Mouse (Mus musculus) large intestine, adult 2 months (tissue): Measurements from ENCODE around the gene Zic4. TPM values are rescaled to one million over a fixed set of nuclear protein-coding genes. Genes with fewer than 3 reads are reported as not detected.

ENCODE experiments used
- DNase-seq: peaks from one replicate; pipeline ENCODE4 v3.0.0-alpha.2; 2012; ENCODE audit warnings: low read depth, low spot score
- WGBS: fragments of 180-500 bp; shearing (Covaris S2); methylation state at CpG from one replicate; pipeline ENCODE4 v1.1.7; 2018; 5-methylcytosine and 5-hydroxymethylcytosine counted together
- polyA plus RNA-seq: library from polyadenylated mRNA; depleted of rRNA; stranded (reverse); fragments of >200 nt; gene quantifications from 2 replicates; pipeline ENCODE4 v1.2.3, GENCODE M21; 2012; rRNA removed

The Zic4 gene
- polyA plus RNA-seq, 1 experiment = not detected

DNA sequence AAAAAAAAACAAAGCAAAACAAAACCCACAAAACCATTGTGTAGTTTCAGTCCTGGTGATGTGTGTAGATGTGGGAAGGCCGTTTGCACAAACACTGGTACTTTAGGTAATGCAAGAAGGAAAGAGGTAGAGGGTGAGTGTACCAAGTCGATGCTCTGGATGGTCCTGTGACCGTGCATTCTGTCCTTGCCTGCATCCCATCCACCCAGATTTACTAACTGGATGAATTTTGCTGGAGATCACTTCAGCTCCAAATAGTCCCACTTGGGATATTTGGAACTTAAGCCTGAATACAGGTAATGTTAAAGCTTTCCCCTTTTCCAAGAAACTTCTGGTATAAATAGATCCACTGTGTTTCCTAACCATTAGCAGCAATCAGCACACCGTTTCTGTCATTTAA is 26.0 kb downstream of the Zic4 start:
- 2% methylated on average over 4 of the region's 4 CpGs for WGBS
- DNase-seq = no peak

DNA sequence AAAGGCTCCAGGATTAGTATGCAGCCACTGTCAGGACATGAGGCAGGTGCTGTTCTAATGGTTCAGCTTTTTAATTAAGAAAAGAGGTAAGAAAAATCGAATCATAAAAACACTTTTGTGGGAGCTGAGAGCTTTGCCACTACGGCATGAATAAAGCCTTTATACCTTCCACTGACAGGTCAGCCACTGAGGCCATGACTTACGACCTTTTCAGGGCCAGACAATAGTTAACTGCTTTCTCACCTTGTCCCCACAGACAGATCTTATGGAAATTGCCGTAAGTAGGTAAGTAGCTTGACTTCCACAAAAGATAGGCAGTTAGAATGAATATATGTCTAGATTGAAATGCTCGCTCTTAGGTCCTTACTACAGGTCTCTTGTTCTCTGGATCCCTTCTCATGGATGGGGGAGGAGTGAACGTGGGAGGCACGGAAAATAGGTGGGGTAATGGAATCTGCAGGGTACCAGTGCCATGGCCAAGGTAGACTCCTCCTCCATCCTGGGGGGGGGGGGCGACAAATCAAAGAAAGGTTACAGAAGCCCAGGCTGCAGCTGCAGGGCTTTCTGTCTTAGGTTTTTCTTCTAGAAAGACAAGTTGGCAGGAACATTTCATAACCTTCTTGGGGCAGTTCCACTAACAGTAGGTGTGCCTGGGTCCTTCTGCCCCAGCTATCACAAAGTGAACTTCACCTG is 31.3 kb downstream of the Zic4 start:
- DNase-seq = no peak
- 7% methylated on average over 8 of the region's 8 CpGs for WGBS

DNA sequence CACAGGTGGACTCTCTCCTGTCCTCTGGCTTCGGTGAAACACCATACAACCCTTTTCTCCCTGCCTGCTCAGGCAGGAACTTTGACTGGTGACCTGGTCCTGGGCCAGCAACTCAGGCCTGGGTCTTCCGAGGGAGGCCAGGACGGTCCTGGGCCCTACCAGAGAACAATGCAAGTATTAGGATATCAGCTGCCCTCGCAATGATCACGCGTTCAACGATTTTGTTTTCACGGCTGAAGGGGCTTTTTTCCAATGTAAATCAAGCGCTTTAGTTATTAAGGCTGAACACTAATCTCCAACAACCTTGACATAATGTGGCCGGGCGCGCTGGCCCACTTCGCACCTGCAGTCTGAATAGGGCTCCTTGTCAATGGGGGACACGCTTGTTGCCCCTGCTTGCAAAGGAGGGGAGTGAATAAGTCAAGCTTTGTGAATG is 32.0 kb downstream of the Zic4 start:
- no peak for DNase-seq
- WGBS = 3% methylated on average over 14 of the region's 14 CpGs

- WGBS = 14% methylated on average over 14 of the region's 14 CpGs
- DNase-seq = no peak
These were observed 33.0 kb downstream of the Zic4 start for GRCm38 (mm10) chr9:91395066-91395772.

DNA sequence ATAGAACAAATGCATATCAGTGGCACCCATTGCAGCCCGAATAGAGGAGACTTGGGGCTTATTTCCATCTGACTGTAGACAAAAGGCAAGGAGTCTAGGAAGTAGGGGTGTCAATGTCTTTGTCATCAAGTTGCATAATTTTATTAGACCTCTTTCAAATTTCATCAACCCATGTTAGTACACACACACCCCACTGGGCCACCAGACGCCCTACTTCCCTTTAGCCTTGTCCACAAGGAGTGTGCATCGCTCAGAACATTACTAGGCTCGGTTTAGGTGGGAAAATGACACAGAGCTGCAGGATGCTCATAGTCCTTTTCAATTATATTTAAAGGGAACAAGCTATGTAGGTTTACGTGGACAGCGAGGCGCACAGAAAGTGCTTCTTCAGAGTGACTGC is 37.8 kb downstream of the Zic4 start:
- 22% methylated on average over 7 of the region's 7 CpGs for WGBS
- DNase-seq = no peak

DNA sequence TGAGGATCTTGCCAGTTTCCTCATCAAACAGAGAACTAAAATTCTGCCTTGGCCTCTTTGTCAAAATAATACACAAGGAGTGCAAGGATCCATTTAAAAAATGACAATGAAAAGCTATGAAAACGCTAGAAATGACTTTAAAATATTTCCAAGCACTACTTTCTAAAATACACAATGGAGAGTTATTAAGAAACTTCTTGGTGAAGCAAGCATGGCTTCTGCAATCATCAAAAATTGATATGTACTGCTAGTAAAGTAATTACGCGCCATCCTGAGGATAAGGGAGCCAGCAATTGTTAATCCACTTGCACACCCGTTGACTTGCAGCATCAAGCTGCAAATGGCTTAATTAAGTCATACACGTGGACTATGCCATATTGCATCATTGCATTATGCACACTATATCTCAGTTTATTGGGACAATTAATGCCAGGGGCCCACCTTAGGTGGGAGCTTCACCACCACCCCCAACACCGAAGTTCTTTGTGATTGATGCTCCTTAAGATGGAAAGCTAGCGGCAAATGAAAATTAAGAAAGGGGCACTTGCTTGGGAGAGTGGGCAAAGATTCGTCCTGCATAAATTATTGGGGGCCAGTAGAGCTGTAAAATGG is 38.4 kb downstream of the Zic4 start:
- WGBS = 10% methylated on average over 8 of the region's 8 CpGs
- DNase-seq = no peak

DNA sequence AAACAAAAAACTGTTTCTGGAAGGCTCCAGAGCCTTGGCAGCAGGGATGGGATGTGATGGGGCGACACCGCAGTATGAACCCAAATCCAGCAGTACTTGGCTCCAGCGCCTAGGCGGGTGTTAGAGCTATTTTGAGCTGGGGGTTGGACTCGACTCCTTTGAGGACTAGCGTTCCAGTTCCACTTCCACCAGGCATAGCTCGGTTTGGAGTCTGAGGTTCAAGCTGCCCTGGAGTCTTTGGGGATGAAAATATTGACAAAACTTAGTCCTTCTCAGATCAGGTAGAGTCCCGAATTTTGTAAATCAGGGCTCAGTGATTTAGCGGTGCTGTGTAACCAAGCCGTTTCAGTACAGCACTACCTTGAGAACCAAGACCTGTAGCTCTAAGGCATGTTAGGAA is 39.3 kb downstream of the Zic4 start:
- WGBS = under 1% methylated on average over 10 of the region's 10 CpGs

DNA sequence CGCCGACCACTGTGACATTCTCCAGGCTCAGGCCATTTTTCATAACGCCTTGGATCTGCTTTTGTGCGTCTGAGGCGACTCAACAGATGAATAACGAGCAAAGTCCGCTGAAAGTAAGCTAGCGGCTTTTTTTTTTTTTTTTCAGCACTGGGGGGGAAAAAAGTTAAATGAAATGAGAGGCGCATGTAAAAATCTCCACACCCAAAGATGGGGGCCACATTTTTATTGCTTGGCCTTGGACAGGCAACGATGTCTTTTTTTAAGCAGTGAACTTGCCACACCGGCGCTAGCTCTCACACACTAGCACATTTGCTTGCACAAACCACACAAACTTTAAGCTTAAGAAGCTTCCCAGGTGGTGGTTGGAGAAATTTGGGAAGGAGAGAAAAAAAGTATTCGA is 42.0 kb downstream of the Zic4 start:
- WGBS = 5% methylated on average over 13 of the region's 13 CpGs
- no peak for DNase-seq

More for the DNA sequence above, 39.3 kb downstream of the Zic4 start:
- DNase-seq = no peak

- no peak for DNase-seq
- 1% methylated on average over 27 of the region's 27 CpGs for WGBS
These were observed 42.9 kb downstream of the Zic4 start for GRCm38 (mm10) chr9:91404905-91405752.

GRCm38 (mm10) chr9:91405753-91406178 is 43.6 kb downstream of the Zic4 start:
- no peak for DNase-seq
- 3% methylated on average over 16 of the region's 16 CpGs for WGBS

- DNase-seq = no peak
- 1% methylated on average over 6 of the region's 6 CpGs for WGBS
These were observed 44.1 kb downstream of the Zic4 start for GRCm38 (mm10) chr9:91406258-91406763.

GRCm38 (mm10) chr9:91409771-91410170 is 47.6 kb downstream of the Zic4 start:
- 0% methylated on average over 3 of the region's 3 CpGs for WGBS
- DNase-seq = no peak

DNA sequence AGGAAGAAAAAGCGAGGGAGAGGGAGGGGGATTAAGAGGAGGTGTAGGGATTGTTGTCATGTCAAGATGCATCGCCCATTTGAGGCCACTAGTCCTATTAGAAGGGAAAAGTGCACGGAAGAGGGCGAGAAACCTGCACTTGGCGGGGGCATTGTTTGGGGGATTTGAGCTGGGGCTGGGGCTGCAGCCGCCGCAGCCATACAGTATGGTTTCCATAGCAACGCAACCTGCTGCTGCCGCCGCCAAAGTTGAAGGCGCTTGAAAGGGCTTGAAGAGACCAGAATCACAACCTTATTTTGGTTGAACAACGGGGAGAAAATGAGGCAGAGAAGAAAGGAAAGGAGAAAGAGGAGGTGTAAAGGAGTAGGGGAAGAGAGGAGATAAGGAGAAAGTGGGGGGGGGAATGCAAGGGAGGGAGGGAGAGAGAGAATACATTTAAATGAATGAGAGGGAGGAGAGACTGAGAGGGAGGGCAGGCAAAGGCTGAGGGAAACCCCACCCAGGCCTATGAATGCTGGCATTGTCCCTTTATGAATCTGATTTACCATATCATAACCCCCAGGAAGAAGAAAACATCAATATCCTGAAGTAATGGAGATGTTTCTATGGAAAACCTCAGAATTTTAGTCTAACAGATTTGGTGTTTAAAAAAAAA is 51.9 kb downstream of the Zic4 start:
- WGBS = 2% methylated on average over 12 of the region's 12 CpGs
- no peak for DNase-seq

DNA sequence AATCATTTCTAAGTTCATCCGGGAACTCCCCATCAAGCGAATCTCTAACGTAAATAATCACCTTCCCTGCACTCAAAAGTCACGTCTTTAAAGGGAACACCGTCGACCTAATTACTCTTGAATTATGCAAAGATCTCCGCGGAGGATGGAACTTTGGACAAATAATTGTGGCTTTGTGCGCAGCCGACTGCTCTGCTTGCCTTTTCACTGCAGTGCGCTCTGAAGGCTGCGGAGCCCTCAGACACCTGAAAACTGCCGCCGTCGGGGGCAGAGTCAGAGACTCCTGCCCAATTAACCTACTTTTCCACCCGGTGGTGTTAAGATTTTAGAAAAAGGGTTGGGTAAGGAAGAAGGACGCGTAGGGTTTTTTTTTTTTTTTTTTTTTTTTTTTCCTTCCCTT is 58.2 kb downstream of the Zic4 start:
- 2% methylated on average over 18 of the region's 18 CpGs for WGBS
- no peak for DNase-seq

Other genes starting within 250 kb of the Zic4 start
- not detected in 2 replicates for gene Zic1, start 3.4 kb downstream of the Zic4 start, polyA plus RNA-seq